Mouse (Mus musculus) small intestine, adult 2 months (tissue): Measurements from ENCODE around the gene Stim2. TPM values are rescaled to one million over a fixed set of nuclear protein-coding genes. Genes with fewer than 3 reads are reported as not detected.

Experiments
- H3K27ac ChIP-seq: fragments of 200-500 bp; 2 replicates; pipeline ENCODE4 v1.5.1; 2012; ENCODE audit warnings: low read depth, low read length, control low read depth, inconsistent platforms; ENCODE audit not compliant: insufficient read depth
- H3K27me3 ChIP-seq: fragments of 200-500 bp; 2 replicates; pipeline ENCODE4 v1.6.1; 2012; ENCODE audit warnings: mild to moderate bottlenecking, moderate library complexity, low read length, inconsistent platforms; ENCODE audit not compliant: control insufficient read depth, insufficient read depth
- H3K36me3 ChIP-seq: fragments of 200-500 bp; 2 replicates; pipeline ENCODE4 v1.6.1; 2012; ENCODE audit warnings: mild to moderate bottlenecking, low read length, control low read depth, inconsistent platforms; ENCODE audit not compliant: control insufficient read depth, insufficient read depth
- H3K4me1 ChIP-seq: fragments of 200-500 bp; 2 replicates; pipeline ENCODE4 v1.6.1; 2012; ENCODE audit warnings: low read length, inconsistent platforms, mixed read lengths; ENCODE audit not compliant: control insufficient read depth, insufficient read depth, insufficient read length
- H3K4me3 ChIP-seq: fragments of 200-500 bp; 2 replicates; pipeline ENCODE4 v1.5.1; 2012; ENCODE audit warnings: low read depth, mild to moderate bottlenecking, control low read depth, inconsistent platforms, low read length, moderate library complexity
- CTCF ChIP-seq: fragments of 200-500 bp; IDR thresholded peaks from 2 replicates; pipeline ENCODE4 v1.5.1; 2012; ENCODE audit warnings: low read depth, mild to moderate bottlenecking, control low read depth, inconsistent platforms, low read length, moderate library complexity, mixed read lengths; ENCODE audit not compliant: insufficient replicate concordance, insufficient read length; ENCODE audit errors: extremely low read depth
- POLR2A ChIP-seq: fragments of 200-500 bp; IDR thresholded peaks from 2 replicates; pipeline ENCODE4 v1.6.1; 2012; ENCODE audit warnings: low read depth, mild to moderate bottlenecking, control low read depth, inconsistent platforms, low read length, moderate library complexity
- WGBS: fragments of 180-500 bp; shearing (Covaris S2); methylation state at CpG from one replicate; pipeline ENCODE4 v1.1.7; 2018; 5-methylcytosine and 5-hydroxymethylcytosine counted together
- polyA plus RNA-seq: library from polyadenylated mRNA; depleted of rRNA; stranded (reverse); fragments of >200 nt; gene quantifications from 2 replicates; pipeline ENCODE4 v1.2.3, GENCODE M21; 2012

The Stim2 gene
- polyA plus RNA-seq, 1 experiment = 18.7 TPM

DNA sequence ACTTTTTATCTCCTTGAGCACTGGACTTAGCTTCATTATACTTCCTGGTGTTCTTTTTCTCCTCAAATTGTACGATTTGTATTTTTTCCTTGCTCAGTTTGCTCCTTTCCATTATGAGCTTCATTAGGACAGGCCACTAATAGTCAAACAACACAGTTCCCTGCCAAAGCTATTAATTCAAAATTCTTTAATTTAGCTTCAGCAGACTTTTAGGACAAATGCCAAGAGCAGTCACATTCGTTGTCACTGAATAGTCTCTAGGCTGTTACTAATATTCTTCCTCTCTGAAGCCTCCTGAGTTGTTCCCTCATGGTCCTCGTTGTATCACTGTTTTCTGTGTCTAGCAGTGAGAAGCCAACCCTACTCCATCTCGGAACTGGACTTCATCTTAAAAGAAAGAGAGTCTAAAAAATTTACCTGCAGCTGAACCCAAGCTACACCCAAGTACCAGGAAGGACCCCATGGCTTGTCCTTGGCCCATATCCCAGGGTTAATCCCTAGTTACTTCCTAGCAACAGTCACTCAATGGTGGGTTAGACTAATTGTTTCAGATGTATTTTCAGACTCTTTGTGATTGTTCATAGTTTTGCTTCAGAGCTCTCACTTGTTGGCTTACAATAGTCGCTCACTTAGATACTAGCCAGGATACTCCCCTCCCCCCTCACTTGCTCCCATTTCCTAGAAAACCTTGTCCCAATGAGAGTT lies 149.9 kb downstream of the Stim2 start:
- TF ChIP-seq CTCF (no peak), POLR2A (no peak)
- Histone ChIP-seq H3K27me3 (no peaks in the 10 kb centered on the region), H3K36me3 (no peaks in the 10 kb centered on the region), H3K4me3 (no peak overlapping the region), H3K27ac (no peak overlapping the region), H3K4me1 (no peaks in the 10 kb centered on the region)
- 78% methylated on average over 5 of the region's 5 CpGs for WGBS

DNA sequence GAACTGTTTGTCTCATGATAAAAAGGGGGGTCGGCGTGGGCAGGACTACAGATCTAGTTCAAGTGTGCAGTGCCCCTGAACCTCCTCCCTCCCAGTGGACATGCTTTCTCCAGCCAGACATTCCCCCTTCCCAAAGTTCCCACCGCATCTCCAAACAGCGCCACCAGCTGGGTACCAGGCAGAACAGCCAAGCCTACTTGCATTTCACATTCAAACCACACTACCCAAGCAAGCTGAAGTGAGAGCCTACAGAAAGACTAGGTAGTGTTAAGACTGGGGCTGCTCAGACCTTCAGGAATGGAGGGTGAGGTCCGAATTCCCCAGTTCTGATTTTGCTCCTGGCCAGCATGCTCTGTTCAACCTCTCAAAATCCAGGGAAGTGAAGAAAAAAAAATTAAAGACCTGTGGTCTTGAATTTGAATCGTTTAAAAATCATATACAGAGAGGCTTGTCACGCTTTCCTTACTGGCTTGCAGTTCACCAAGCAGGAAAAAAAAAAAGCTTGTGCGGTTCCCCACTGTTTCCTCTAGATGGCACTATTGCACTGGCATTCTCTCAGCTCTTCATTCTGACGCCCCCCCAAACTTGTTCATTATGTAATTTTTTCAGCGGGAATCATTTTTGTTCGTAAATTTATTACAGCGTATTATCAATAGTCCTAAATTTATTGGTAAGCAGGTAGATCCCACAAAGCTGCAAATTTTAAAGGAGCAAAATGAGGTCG lies 156.4 kb downstream of the Stim2 start:
- TF ChIP-seq POLR2A (no peak), CTCF (no peak)
- Histone ChIP-seq H3K4me3 (no peak overlapping the region), H3K4me1 (no peaks in the 10 kb centered on the region), H3K36me3 (no peaks in the 10 kb centered on the region), H3K27me3 (no peaks in the 10 kb centered on the region), H3K27ac (no peak overlapping the region)
- 24% methylated on average over 13 of the region's 13 CpGs for WGBS

DNA sequence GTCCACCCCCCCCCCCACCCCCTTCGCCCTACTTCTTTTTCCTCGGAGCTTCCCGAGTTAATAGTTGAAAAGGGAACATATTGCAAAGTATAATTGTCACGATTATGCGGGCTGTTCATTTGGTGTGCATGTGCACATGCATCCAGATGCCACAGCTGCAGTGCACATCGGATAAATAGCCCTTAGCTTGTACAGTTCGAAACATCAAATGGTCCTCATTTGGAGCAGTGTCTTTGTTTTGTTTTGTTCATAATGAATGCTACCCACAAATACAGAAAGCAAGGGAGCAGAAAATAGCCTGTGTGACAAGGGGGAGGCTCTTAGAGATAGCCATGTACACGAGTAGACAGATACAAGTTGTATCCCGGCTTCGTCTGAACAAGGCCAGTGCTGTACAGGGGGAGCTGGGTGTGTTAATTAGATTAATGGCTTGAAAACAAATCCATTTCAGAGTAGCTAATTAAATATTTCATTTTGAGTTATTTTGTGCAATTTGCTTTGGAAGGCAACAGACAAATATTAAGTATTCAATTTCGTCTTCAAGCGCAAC lies 157.0 kb downstream of the Stim2 start:
- H3K4me3 ChIP-seq = no peak overlapping the region
- H3K36me3 ChIP-seq = no peaks in the 10 kb centered on the region
- TF ChIP-seq POLR2A (no peak), CTCF (no peak)
- no peaks in the 10 kb centered on the region for H3K27me3 ChIP-seq
- H3K4me1 ChIP-seq = no peaks in the 10 kb centered on the region
- 62% methylated on average over 12 of the region's 12 CpGs for WGBS
- no peak overlapping the region for H3K27ac ChIP-seq

- H3K4me3 ChIP-seq = no peak overlapping the region
- TF ChIP-seq POLR2A (no peak), CTCF (no peak)
- H3K4me1 ChIP-seq = no peaks in the 10 kb centered on the region
- H3K36me3 ChIP-seq = no peaks in the 10 kb centered on the region
- H3K27ac ChIP-seq = no peak overlapping the region
- WGBS = 86% methylated on average over 4 of the region's 4 CpGs
- H3K27me3 ChIP-seq = no peaks in the 10 kb centered on the region
Measured at GRCm38 (mm10) chr5:54155916-54156315, 157.6 kb downstream of the Stim2 start.

GRCm38 (mm10) chr5:54156944-54157527 lies 158.7 kb downstream of the Stim2 start:
- WGBS = 65% methylated on average over 11 of the region's 11 CpGs

GRCm38 (mm10) chr5:54158230-54158629 lies 159.9 kb downstream of the Stim2 start:
- no peaks in the 10 kb centered on the region for H3K27me3 ChIP-seq
- TF ChIP-seq CTCF = no peak
- TF ChIP-seq POLR2A = no peak
- 30% methylated on average over 9 of the region's 9 CpGs for WGBS
- no peak overlapping the region for H3K4me3 ChIP-seq
- H3K36me3 ChIP-seq = no peaks in the 10 kb centered on the region
- H3K27ac ChIP-seq = no peak overlapping the region
- no peaks in the 10 kb centered on the region for H3K4me1 ChIP-seq

More at GRCm38 (mm10) chr5:54156944-54157527, 158.7 kb downstream of the Stim2 start:
- no peak overlapping the region for H3K4me3 ChIP-seq
- TF ChIP-seq POLR2A (no peak), CTCF (no peak)
- H3K36me3 ChIP-seq = no peaks in the 10 kb centered on the region
- H3K27me3 ChIP-seq = no peaks in the 10 kb centered on the region
- H3K4me1 ChIP-seq = no peaks in the 10 kb centered on the region
- no peak overlapping the region for H3K27ac ChIP-seq

- H3K27ac ChIP-seq = no peak overlapping the region
- H3K4me1 ChIP-seq = no peaks in the 10 kb centered on the region
- no peaks in the 10 kb centered on the region for H3K36me3 ChIP-seq
- no peaks in the 10 kb centered on the region for H3K27me3 ChIP-seq
- 26% methylated on average over 6 of the region's 6 CpGs for WGBS
- H3K4me3 ChIP-seq = no peak overlapping the region
- TF ChIP-seq POLR2A = no peak
- TF ChIP-seq CTCF = no peak
Measured at GRCm38 (mm10) chr5:54159156-54159793, 161.0 kb downstream of the Stim2 start.
